Mouse (Mus musculus): ENCODE data around the gene Tnfsf9.

GRCm38 (mm10) chr17:57112768-57113474 lies 7.8 kb downstream of the Tnfsf9 start:
- TF ChIP-seq CTCF (conservative IDR thresholded peaks at IDR 0.05; ENCODE audit: low read length) (no peak), NANOG (IDR thresholded peaks at IDR 0.05; ENCODE audit: borderline replicate concordance, low read length) (no peak), POU5F1 (IDR thresholded peaks at IDR 0.05; ENCODE audit: borderline replicate concordance, low read length) (no peak)
